Mouse (Mus musculus) lung, postnatal 0 days (tissue): ENCODE results near the gene Stard8.

Experiments
- CTCF ChIP-seq: IDR thresholded peaks from 2 replicates; pipeline ENCODE4 v1.5.1; 2016; ENCODE audit warnings: antibody characterized with exemption, mild to moderate bottlenecking
- EP300 ChIP-seq: IDR thresholded peaks from 2 replicates; pipeline ENCODE4 v1.6.1; 2016; ENCODE audit warnings: antibody characterized with exemption, mild to moderate bottlenecking, control low read depth

GRCm38 (mm10) chrX:99023951-99024350 is 20.9 kb downstream of the Stard8 start:
- TF ChIP-seq CTCF (no peak), EP300 (no peak)
